Mouse (Mus musculus) liver, adult (tissue): ENCODE data around the gene Misp.

Experiments used
- GATA4 ChIP-seq: IDR thresholded peaks from 2 replicates; pipeline ENCODE4 v1.6.1; 2014; ENCODE audit warnings: mild to moderate bottlenecking, low read length; ENCODE audit not compliant: insufficient replicate concordance

Gene Misp

GRCm38 (mm10) chr10:79834769-79835398, 14.1 kb downstream of the Misp start:
- TF ChIP-seq GATA4, result no peak

GRCm38 (mm10) chr10:79836918-79837317, 16.1 kb downstream of the Misp start:
- TF ChIP-seq GATA4, result no peak

- TF ChIP-seq GATA4, result no peak
Measured at GRCm38 (mm10) chr10:79838151-79838550, 17.4 kb downstream of the Misp start.

GRCm38 (mm10) chr10:79840091-79840490, 19.3 kb downstream of the Misp start:
- no peak for TF ChIP-seq GATA4

- no peak for TF ChIP-seq GATA4
Measured at GRCm38 (mm10) chr10:79840644-79841551, 20.1 kb downstream of the Misp start.

- no peak for TF ChIP-seq GATA4
Measured at GRCm38 (mm10) chr10:79842322-79842721, 21.5 kb downstream of the Misp start.

GRCm38 (mm10) chr10:79843476-79843875, 22.7 kb downstream of the Misp start:
- no peak for TF ChIP-seq GATA4

- TF ChIP-seq GATA4, result no peak
Measured at GRCm38 (mm10) chr10:79846553-79846952, 25.8 kb downstream of the Misp start.

GRCm38 (mm10) chr10:79849941-79850628, 29.3 kb downstream of the Misp start:
- no peak for TF ChIP-seq GATA4

GRCm38 (mm10) chr10:79851653-79852052, 30.9 kb downstream of the Misp start:
- TF ChIP-seq GATA4, result no peak

GRCm38 (mm10) chr10:79852107-79852789, 31.5 kb downstream of the Misp start:
- TF ChIP-seq GATA4, result no peak

- TF ChIP-seq GATA4, result no peak
Measured at GRCm38 (mm10) chr10:79852827-79853226, 32.0 kb downstream of the Misp start.

GRCm38 (mm10) chr10:79853392-79853791, 32.6 kb downstream of the Misp start:
- no peak for TF ChIP-seq GATA4

- no peak for TF ChIP-seq GATA4
Measured at GRCm38 (mm10) chr10:79853860-79854795, 33.3 kb downstream of the Misp start, which contains the start of gene Ptbp1. Gene Ptbp1 (plus strand): TSS chr10:79854427.
